Mouse (Mus musculus): ENCODE results near the gene Tmed8. TPM values are rescaled to one million over a fixed set of nuclear protein-coding genes. Genes with fewer than 3 reads are reported as not detected.
"Not testable (repeated sequence)": the region's sequence is repeated elsewhere in the genome, so short reads cannot be mapped to it uniquely, and the experiment has no call there.

Gene Tmed8
- total RNA-seq, 1 experiment from 2014 or later: 38.5 TPM

DNA sequence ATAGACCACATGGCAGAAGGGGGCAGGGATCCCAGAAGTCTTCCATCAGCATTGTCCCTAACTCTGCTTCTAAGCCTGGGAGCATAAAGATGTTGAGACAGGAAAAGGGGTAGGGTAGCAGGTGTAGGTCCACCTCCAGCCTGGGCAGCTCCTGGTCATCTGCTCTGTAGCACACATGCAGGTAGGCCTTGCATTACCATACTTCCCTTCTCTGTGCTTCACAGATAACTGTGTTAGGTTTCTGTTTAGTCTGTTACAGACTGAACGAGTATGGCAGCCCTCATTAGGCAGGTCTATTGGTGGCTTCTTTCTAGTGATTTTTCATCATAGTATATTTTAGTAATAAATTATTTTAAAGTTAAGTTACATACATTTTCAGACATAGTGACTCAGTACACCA is 39.9 kb downstream of the Tmed8 start:
- DNase-seq: no peak

- no peak for DNase-seq
These were observed 42.2 kb downstream of the Tmed8 start for GRCm38 (mm10) chr12:87158099-87158498.

DNA sequence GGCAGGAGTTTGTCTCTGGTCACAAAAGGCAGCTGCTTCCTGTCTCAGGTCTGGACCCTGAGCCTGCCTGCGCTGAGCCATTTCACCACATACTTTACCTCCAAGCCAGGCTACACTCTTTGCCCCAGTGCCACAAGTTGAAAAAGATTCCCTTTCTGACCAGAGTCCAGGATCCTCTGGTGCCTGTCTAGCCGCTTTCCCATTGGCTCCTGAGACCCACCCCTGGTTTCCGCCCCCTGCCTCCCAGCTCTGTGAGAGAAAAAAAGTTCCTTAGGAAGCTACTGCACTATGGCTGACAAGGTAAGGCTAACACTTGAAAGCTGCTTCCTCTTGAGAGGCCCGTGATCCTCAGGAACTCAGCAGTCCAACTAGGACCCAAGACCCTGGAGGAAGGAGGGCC is 42.9 kb downstream of the Tmed8 start:
- DNase-seq: no peak

DNA sequence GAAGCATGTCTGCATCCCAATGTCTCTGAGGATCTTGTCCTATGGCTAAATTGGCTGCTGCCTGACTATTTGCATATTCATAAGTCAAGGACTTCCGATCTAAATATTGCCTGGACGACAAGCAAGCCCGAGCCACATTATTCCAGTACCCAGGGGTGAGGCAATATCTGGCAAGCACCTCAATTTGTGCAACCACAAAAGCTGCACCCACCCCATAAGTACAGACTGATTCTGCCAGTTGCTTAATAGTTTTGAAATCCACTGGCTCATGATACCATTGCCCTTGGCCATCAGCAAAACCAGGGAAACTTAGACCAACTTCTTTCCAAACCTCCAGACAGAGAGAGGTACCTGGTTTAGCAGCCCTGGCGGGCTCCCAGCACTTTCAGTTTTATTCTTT is 45.8 kb downstream of the Tmed8 start:
- DNase-seq: not testable (repeated sequence)

DNA sequence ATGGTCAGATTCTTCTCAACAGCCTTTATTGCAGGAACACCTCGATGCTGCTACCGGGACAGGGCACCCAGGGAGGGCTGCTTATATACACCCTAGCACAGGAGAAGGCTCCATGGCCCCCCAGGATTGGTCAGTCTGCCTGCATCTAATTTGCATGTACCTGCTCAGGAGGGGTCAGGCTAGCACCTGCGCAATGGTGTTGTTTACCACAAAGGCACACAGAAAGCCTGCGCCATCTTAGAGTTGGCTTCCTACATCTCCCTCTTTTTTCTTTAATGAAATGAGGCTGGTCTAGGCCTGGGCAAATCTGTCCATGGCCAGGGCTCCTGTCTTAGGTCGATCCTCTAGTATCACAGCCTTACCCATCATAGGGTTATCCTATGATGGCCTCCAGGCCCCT is 50.8 kb downstream of the Tmed8 start:
- no peak for DNase-seq

- no peak for DNase-seq
These were observed 52.1 kb downstream of the Tmed8 start for GRCm38 (mm10) chr12:87148136-87148535.

GRCm38 (mm10) chr12:87147395-87148089 is 52.7 kb downstream of the Tmed8 start, which contains the start of gene Pomt2:
Gene Pomt2, minus strand, starts transcription at chr12:87147968.
- DNase-seq: peak; percentile 88

DNA sequence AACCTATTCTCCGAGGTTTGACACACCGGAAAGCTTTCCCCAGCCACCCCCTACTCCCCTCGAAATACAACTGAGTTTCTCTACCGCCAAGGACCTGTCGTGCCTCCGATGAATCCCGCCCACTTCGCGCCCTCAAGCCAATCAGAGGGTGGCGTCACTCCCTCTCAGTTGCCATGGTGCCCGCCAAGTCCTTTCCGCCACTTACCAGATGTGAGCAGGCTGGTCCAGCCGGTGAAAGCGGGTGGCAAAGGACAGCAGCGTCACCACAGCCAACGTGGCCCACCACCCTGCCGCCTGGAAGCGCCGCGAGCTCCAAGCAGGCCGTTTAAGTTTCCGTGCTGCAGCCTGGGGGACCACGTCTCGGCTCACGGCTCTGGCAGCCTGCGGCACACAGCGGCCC is 53.3 kb downstream of the Tmed8 start, which contains the start of gene Gstz1:
Gene Gstz1, plus strand, starts transcription at position 200 of the 400 bp plus-strand sequence.
- peak; percentile 89 for DNase-seq

DNA sequence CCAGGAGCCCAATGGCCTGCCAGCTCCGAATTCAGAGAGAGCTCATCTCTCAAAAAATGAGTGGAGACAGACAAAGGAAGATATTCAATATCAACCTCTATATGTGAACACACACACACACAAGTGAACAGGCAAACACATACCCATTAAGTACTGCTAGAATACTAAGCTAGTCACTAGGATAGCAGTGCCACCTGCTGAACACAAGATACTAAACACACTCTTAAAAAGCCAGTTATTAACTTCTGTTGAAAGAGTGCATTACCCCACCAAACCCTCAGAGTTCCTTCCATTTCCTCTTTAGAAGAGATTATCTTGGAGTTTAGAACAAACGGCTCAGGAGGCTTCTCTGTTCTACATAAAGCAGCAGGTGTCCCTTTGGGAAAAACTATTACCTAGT is 58.1 kb downstream of the Tmed8 start:
- no peak for DNase-seq

DNA sequence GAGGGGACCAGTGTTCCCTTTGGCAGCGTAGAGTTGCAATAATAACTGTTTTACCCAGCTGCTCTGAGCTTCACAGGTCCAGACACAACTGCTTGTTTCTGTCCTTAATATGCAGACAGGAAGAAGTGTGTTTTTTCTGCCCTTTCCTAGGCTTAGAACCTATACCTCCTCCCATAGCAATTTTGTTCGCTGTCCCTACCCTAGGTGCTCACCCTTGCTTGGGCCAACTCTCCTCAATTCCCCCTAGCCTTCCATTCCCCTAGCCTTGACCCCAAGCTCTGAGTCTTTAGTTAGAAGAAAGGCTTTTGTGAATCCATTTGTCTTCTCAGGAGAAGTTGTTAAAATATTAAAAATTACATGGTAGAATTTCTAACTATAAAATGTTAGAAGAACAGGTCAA is 61.5 kb downstream of the Tmed8 start:
- DNase-seq: no peak

DNA sequence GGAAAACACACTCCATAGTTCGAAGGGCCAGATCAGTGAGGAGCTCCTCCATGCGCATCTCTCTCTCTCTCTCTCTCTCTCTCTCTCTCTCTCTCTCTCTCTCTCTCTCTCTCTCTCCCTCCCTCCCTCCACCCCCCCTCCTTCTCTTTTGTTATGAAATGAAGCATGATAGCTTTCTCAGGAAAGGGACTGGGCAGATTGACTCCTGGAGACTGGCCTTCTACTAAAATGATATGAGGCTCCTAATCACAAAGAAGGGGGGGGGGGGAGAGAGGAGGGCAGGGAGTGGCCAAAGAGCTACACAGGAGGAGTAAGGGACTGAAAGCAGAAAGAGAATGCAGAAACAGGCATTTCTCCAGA is 61.9 kb downstream of the Tmed8 start:
- no peak for DNase-seq

DNA sequence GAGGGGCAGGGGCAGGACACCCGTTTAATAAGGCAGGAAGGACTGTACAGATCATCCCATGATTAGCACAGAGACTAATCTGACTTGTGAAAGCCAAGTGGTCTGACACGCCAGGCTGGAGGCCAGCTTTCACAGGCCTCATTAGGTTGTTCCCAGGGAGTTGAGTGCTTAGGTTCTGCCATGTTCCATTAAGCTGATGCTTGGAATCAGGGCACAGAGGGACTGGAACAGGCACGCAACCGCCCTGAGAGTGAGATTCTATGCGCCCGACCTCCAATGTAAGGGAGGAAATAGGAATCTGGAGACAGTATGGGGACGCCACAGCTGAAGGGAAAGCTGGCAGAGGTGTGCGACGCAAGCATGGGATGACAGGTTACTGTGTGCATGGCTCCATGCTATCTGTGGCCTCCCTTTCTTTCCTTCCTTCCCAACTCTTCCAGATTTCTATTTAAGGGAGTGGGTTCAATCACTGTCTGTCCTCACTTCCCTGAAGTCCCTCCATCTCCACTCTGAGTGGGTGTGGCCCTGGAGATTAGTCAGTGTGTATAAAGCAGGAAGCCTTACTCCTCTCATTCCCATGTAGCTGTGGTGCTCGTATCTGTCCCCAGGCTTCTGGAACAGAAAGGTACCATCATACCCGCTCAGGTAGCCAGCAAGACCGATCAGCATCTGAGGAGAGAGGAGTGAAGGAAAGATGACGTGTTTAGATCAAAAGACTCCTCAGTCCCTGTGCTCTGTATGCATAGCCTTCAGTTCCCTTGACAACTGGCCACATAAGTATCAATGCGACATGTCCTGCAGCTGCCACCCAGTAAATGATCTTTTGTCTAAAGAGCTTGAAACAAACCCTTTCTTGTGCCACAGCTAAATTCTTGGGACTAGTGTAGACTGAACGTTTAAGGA is 62.6 kb downstream of the Tmed8 start:
- DNase-seq: no peak

- no peak for DNase-seq
These were observed 67.5 kb downstream of the Tmed8 start for GRCm38 (mm10) chr12:87132784-87133183.

- no peak for DNase-seq
These were observed 68.0 kb downstream of the Tmed8 start for GRCm38 (mm10) chr12:87132210-87132609.

DNA sequence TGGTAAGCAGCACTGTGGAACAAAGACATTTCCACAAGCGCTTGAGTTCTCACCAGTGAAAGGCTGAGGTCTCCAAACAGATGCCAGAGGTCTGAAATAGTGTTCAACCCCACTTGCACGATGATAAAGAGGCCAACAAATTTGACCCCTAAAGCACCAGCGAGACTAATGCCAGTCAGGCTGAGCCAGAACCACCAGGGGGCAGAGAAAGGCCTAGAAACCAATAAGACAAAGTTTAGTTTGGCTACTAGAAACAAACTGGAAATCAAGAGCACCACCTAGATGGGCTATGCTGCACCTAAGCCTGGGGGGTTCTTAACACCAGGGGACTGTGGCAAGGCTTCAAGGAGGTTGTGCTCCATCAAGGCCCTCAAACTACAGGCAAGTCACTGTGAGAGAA is 68.6 kb downstream of the Tmed8 start:
- DNase-seq: peak; percentile 46

- DNase-seq: peak; percentile 61
These were observed 69.1 kb downstream of the Tmed8 start for GRCm38 (mm10) chr12:87131181-87131580.

DNA sequence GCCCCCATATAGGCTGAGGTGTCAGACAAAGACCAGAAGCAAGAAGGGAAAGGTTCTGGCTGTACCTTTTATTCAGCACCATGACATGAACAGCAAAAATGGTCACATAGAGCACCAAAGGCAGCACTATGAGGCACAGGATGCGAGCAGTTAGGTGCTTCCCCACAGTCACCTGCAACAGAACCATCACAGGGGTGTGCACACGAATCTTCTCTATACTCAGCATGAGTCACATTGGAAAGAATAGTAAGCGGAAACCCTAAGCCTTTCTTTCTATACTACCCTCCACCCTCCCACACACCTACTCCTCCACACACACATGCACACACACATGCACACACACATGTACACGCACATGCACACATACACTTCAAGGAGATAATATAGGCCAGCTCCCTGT is 70.0 kb downstream of the Tmed8 start:
- DNase-seq: no peak

GRCm38 (mm10) chr12:87127256-87127655 is 73.0 kb downstream of the Tmed8 start:
- no peak for DNase-seq

DNA sequence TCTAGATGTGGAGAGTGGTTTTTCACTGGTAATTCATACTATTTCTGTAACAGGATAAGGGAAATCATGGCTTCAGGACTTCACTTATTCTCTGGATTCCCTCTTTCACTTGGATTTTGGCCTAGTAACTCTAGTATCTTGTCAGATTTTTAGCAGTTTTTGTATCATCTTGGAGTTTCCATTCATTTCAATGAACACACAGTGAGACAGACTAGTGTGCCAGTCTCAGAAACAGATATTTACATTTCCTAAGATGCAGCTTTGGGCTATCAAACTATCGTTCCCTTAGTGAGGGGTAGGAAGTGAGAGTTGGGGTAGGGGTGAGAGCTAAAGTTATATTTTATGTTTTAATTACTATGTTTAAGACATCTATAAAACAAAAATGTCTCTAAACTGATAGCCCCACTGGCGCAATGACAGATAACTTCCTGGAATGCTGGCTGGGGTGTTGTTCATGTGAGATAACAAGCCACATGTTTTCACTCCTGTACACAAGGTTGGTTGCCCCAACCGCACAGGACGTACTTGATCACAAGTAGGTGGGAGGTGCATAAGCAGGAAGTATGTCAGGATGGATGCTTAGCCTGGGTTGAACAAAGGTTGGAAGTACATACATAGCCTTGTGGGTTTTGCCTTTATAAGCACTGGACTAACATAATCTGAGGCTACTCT is 78.2 kb downstream of the Tmed8 start:
- DNase-seq: no peak
